Mouse (Mus musculus) neural tube, embryonic 14.5 days (tissue): ENCODE measurements around the gene Slfn8. TPM values are rescaled to one million over a fixed set of nuclear protein-coding genes. Genes with fewer than 3 reads are reported as not detected.
"Not testable (repeated sequence)": the region's sequence is repeated elsewhere in the genome, so short reads cannot be mapped to it uniquely, and the experiment has no call there.

Experiments used
- ATAC-seq: fragments of 200-750 bp; cut with Nextera tagmentation; 2 replicates; pipeline ENCODE4 v1.8.0; 2017; ENCODE audit warnings: low read depth, mild to moderate bottlenecking, moderate TSS enrichment, moderate library complexity
- H3K27ac ChIP-seq: fragments of 300-500 bp; sonication (generic); 2 replicates; pipeline ENCODE4 v1.5.1; 2014; ENCODE audit warnings: low read depth, mild to moderate bottlenecking, control low read depth, low read length, moderate library complexity, mixed read lengths
- H3K27me3 ChIP-seq: fragments of 300-500 bp; sonication (generic); 2 replicates; pipeline ENCODE4 v1.6.1; 2014; ENCODE audit warnings: low read length; ENCODE audit not compliant: control insufficient read depth, insufficient read depth
- H3K36me3 ChIP-seq: fragments of 300-500 bp; sonication (generic); 2 replicates; pipeline ENCODE4 v1.6.1; 2014; ENCODE audit warnings: low read length, mixed read lengths; ENCODE audit not compliant: control insufficient read depth, insufficient read depth
- H3K4me1 ChIP-seq: fragments of 300-500 bp; sonication (generic); 2 replicates; pipeline ENCODE4 v1.6.1; 2014; ENCODE audit warnings: low read length; ENCODE audit not compliant: control insufficient read depth, insufficient read depth
- H3K4me2 ChIP-seq: fragments of 300-500 bp; sonication (generic); 2 replicates; pipeline ENCODE4 v1.6.1; 2014; ENCODE audit warnings: mild to moderate bottlenecking, low read depth, low read length, control low read depth
- H3K4me3 ChIP-seq: fragments of 300-500 bp; sonication (generic); 2 replicates; pipeline ENCODE4 v1.5.1; 2014; ENCODE audit warnings: low read depth, low read length, control low read depth, mixed read lengths
- H3K9ac ChIP-seq: fragments of 300-500 bp; sonication (generic); replicated peaks from 2 replicates; pipeline ENCODE4 v1.6.1; 2014; ENCODE audit warnings: low read depth, mild to moderate bottlenecking, control low read depth, low read length, mixed read lengths
- H3K9me3 ChIP-seq: fragments of 300-500 bp; sonication (generic); 2 replicates; pipeline ENCODE4 v1.6.1; 2016; ENCODE audit warnings: low read length; ENCODE audit not compliant: control insufficient read depth
- WGBS: fragments of 180-500 bp; shearing (Covaris S2); extraction: QIAGEN DNeasy Blood & Tissue Kit; methylation state at CpG from one replicate; pipeline ENCODE4 v1.1.7; 2014; 5-methylcytosine and 5-hydroxymethylcytosine counted together
- polyA plus RNA-seq: library from polyadenylated mRNA; unstranded; fragments of >200 nt; fragmentation: Nextera tagmentation; extraction: Ambion mirVana; gene quantifications from 2 replicates; pipeline ENCODE4 v1.2.1, GENCODE M21; 2014

Slfn8 gene
- polyA plus RNA-seq, 1 experiment from 2014 or later: 0.07 TPM

GRCm38 (mm10) chr11:82982409-82982808 is 38.2 kb downstream of the Slfn8 start:
- H3K27ac ChIP-seq, H3K4me3 ChIP-seq, H3K9me3 ChIP-seq, H3K27me3 ChIP-seq, H3K4me1 ChIP-seq, H3K9ac ChIP-seq, H3K4me2 ChIP-seq, ATAC-seq, H3K36me3 ChIP-seq: not testable (repeated sequence)
- 98% methylated on average over 2 of the region's 2 CpGs for WGBS

GRCm38 (mm10) chr11:82973916-82974315 is 46.7 kb downstream of the Slfn8 start:
- Histone ChIP-seq H3K27me3 (no peaks in the 10 kb centered on the region), H3K36me3 (no peaks in the 10 kb centered on the region), H3K4me1 (0 out of 2 replicates have a peak, but pooled peaks cover 6% of the 10 kb centered on the region), H3K4me3 (no peak overlapping the region), H3K9ac (no peak overlapping the region), H3K4me2 (no peak overlapping the region), H3K9me3 (no peaks in the 10 kb centered on the region), H3K27ac (no peak overlapping the region)
- 30% methylated on average over 5 of the region's 5 CpGs for WGBS
- no peak for ATAC-seq

- Histone ChIP-seq H3K4me2 (peak overlapping the region; percentile 52), H3K4me1 (0 out of 2 replicates have a peak, but pooled peaks cover 6% of the 10 kb centered on the region), H3K9me3 (no peaks in the 10 kb centered on the region), H3K9ac (no peak overlapping the region; the same call in 1 of the 2 replicates), H3K4me3 (no peak overlapping the region), H3K27ac (no peak overlapping the region), H3K36me3 (no peaks in the 10 kb centered on the region), H3K27me3 (no peaks in the 10 kb centered on the region)
- 57% methylated on average over 11 of the region's 11 CpGs for WGBS
- no peak for ATAC-seq
Observed at GRCm38 (mm10) chr11:82971590-82971974, 49.0 kb downstream of the Slfn8 start.

- Histone ChIP-seq H3K36me3 (no peaks in the 10 kb centered on the region), H3K27me3 (no peaks in the 10 kb centered on the region), H3K4me2 (peak overlapping the region; percentile 52), H3K4me1 (0 out of 2 replicates have a peak, but pooled peaks cover 6% of the 10 kb centered on the region), H3K27ac (no peak overlapping the region), H3K4me3 (peak overlapping the region; percentile 9; the same call in 1 of the 2 replicates), H3K9ac (peak overlapping the region; percentile 2; the same call in 1 of the 2 replicates), H3K9me3 (no peaks in the 10 kb centered on the region)
- WGBS: 10% methylated on average over 31 of the region's 31 CpGs
- peak; percentile 63; the same call in 1 of the 2 replicates for ATAC-seq
Observed at GRCm38 (mm10) chr11:82970712-82971589, 49.7 kb downstream of the Slfn8 start.

- Histone ChIP-seq H3K27ac (no peak overlapping the region), H3K4me2 (no peak overlapping the region), H3K36me3 (no peaks in the 10 kb centered on the region), H3K9ac (no peak overlapping the region), H3K4me3 (no peak overlapping the region), H3K27me3 (no peaks in the 10 kb centered on the region), H3K4me1 (no peaks in the 10 kb centered on the region), H3K9me3 (no peaks in the 10 kb centered on the region)
- WGBS: 89% methylated on average over 8 of the region's 8 CpGs
- no peak for ATAC-seq
Observed at GRCm38 (mm10) chr11:82962215-82962614, 58.4 kb downstream of the Slfn8 start.

- Histone ChIP-seq H3K27ac (no peak overlapping the region), H3K36me3 (no peaks in the 10 kb centered on the region), H3K9me3 (no peaks in the 10 kb centered on the region), H3K4me1 (no peaks in the 10 kb centered on the region), H3K9ac (no peak overlapping the region), H3K27me3 (no peaks in the 10 kb centered on the region), H3K4me2 (no peak overlapping the region), H3K4me3 (no peak overlapping the region)
- 78% methylated on average over 2 of the region's 2 CpGs for WGBS
- ATAC-seq: no peak
Observed at GRCm38 (mm10) chr11:82961743-82962142, 58.9 kb downstream of the Slfn8 start.

- Histone ChIP-seq H3K27ac (no peak overlapping the region), H3K36me3 (no peaks in the 10 kb centered on the region), H3K9me3 (no peaks in the 10 kb centered on the region), H3K4me3 (no peak overlapping the region), H3K9ac (no peak overlapping the region), H3K27me3 (no peaks in the 10 kb centered on the region), H3K4me1 (no peaks in the 10 kb centered on the region), H3K4me2 (no peak overlapping the region)
- ATAC-seq: no peak
- 24% methylated on average over 4 of the region's 4 CpGs for WGBS
Observed at GRCm38 (mm10) chr11:82959613-82960012, 61.0 kb downstream of the Slfn8 start.

GRCm38 (mm10) chr11:82956925-82957324 is 63.7 kb downstream of the Slfn8 start:
- H3K4me2 ChIP-seq: no peak overlapping the region
- H3K9me3 ChIP-seq: no peaks in the 10 kb centered on the region
- no peaks in the 10 kb centered on the region for H3K4me1 ChIP-seq
- H3K9ac ChIP-seq: no peak overlapping the region
- H3K4me3 ChIP-seq: no peak overlapping the region
- H3K27me3 ChIP-seq: peaks cover 10% of the 10 kb centered on the region
- no peak overlapping the region for H3K27ac ChIP-seq
- WGBS: 80% methylated on average over 10 of the region's 10 CpGs
- no peaks in the 10 kb centered on the region for H3K36me3 ChIP-seq
- no peak for ATAC-seq

GRCm38 (mm10) chr11:82954631-82955030 is 66.0 kb downstream of the Slfn8 start:
- Histone ChIP-seq H3K27ac (no peak overlapping the region), H3K4me2 (no peak overlapping the region), H3K9me3 (no peaks in the 10 kb centered on the region), H3K4me3 (no peak overlapping the region), H3K9ac (no peak overlapping the region), H3K36me3 (no peaks in the 10 kb centered on the region), H3K27me3 (peaks cover 18% of the 10 kb centered on the region), H3K4me1 (no peaks in the 10 kb centered on the region)
- ATAC-seq: no peak
- 79% methylated on average over 6 of the region's 6 CpGs for WGBS
